Mouse (Mus musculus) left cerebral cortex, postnatal 25 days (tissue): Measurements from ENCODE around the gene Dnajc6. TPM values are rescaled to one million over a fixed set of nuclear protein-coding genes. Genes with fewer than 3 reads are reported as not detected.

Source experiments
- DNase-seq, 2 experiments: peaks; one replicate each; pipeline ENCODE4 v3.0.0; 2022; ENCODE audit warnings: low spot score in 2 of 2, mixed read lengths in 1 of 2
- intact Hi-C: fragments of 180-260 bp; cut with DNase I; formaldehyde crosslinking; loops from one replicate; pipeline ENCODE4 v1.15.1; 2025
- total RNA-seq, 2 experiments: library from RNA; stranded (reverse); gene quantifications; 2 replicates each; pipeline ENCODE4 v1.2.3; 2021

Gene Dnajc6
- total RNA-seq, 2 experiments from 2014 or later: 306 to 342 TPM

GRCm38 (mm10) chr4:101504470-101505007, 8.1 kb downstream of the Dnajc6 start:
- intact Hi-C loops: loop anchor here (5.0 kb wide), 2 partner anchors 47 to 113 kb away; no protein-coding TSS in a partner anchor
- no peak for DNase-seq

GRCm38 (mm10) chr4:101505966-101506365, 9.5 kb downstream of the Dnajc6 start:
- no peak for DNase-seq
- intact Hi-C loops: loop anchor here (5.0 kb wide), 1 partner anchor 111 kb away; no protein-coding TSS in a partner anchor

- DNase-seq: no peak
- intact Hi-C loops: loop anchor here (5.0 kb wide), 1 partner anchor 111 kb away; no protein-coding TSS in a partner anchor
Observed at GRCm38 (mm10) chr4:101506372-101506771, 9.9 kb downstream of the Dnajc6 start.

GRCm38 (mm10) chr4:101507571-101508422, 11.3 kb downstream of the Dnajc6 start:
- intact Hi-C loops: loop anchor here (5.0 kb wide), 1 partner anchor 110 kb away; no protein-coding TSS in a partner anchor
- DNase-seq: peak; percentile 82 to 93

- intact Hi-C loops: loop anchor here (5.0 kb wide), 1 partner anchor 109 kb away; no protein-coding TSS in a partner anchor
- DNase-seq: no peak
Observed at GRCm38 (mm10) chr4:101508431-101508830, 12.0 kb downstream of the Dnajc6 start.

- intact Hi-C loops: loop anchor here (5.0 kb wide), 1 partner anchor 108 kb away; no protein-coding TSS in a partner anchor
- DNase-seq: peak in 1 of 2 experiments; percentile 40
Observed at GRCm38 (mm10) chr4:101508851-101509577, 12.6 kb downstream of the Dnajc6 start.

- DNase-seq: no peak
- intact Hi-C loops: no loop called here
Observed at GRCm38 (mm10) chr4:101510111-101510903, 13.9 kb downstream of the Dnajc6 start.

- intact Hi-C loops: no loop called here
- DNase-seq: no peak
Observed at GRCm38 (mm10) chr4:101510904-101511210, 14.4 kb downstream of the Dnajc6 start.

- intact Hi-C loops: no loop called here
- DNase-seq: no peak
Observed at GRCm38 (mm10) chr4:101511768-101512521, 15.5 kb downstream of the Dnajc6 start.

- intact Hi-C loops: no loop called here
- no peak for DNase-seq
Observed at GRCm38 (mm10) chr4:101513251-101513650, 16.8 kb downstream of the Dnajc6 start.

- intact Hi-C loops: loop anchor here (5.0 kb wide), 1 partner anchor 126 kb away; no protein-coding TSS in a partner anchor
- DNase-seq: no peak
Observed at GRCm38 (mm10) chr4:101515853-101516252, 19.4 kb downstream of the Dnajc6 start.

- intact Hi-C loops: loop anchor here (5.0 kb wide), 1 partner anchor 126 kb away; no protein-coding TSS in a partner anchor
- peak in 1 of 2 experiments; percentile 80 for DNase-seq
Observed at GRCm38 (mm10) chr4:101516434-101517168, 20.2 kb downstream of the Dnajc6 start.

GRCm38 (mm10) chr4:101531901-101532300, 35.5 kb downstream of the Dnajc6 start:
- DNase-seq: no peak
- intact Hi-C loops: no loop called here

GRCm38 (mm10) chr4:101540516-101540915, 44.1 kb downstream of the Dnajc6 start:
- peak in 1 of 2 experiments; percentile 45 for DNase-seq
- intact Hi-C loops: no loop called here

- DNase-seq: peak in 1 of 2 experiments; percentile 29
- intact Hi-C loops: no loop called here
Observed at GRCm38 (mm10) chr4:101549958-101550591, 53.6 kb downstream of the Dnajc6 start.

GRCm38 (mm10) chr4:101550671-101551161, 54.3 kb downstream of the Dnajc6 start:
- intact Hi-C loops: no loop called here
- DNase-seq: peak; percentile 15 to 26

GRCm38 (mm10) chr4:101551425-101551824, 55.0 kb downstream of the Dnajc6 start:
- no peak for DNase-seq
- intact Hi-C loops: no loop called here
